Mouse (Mus musculus): Measurements from ENCODE around the gene Odf3l2. TPM values are rescaled to one million over a fixed set of nuclear protein-coding genes. Genes with fewer than 3 reads are reported as not detected.

Odf3l2 gene
- polyA plus RNA-seq, 1 experiment from 2014 or later = not detected

DNA sequence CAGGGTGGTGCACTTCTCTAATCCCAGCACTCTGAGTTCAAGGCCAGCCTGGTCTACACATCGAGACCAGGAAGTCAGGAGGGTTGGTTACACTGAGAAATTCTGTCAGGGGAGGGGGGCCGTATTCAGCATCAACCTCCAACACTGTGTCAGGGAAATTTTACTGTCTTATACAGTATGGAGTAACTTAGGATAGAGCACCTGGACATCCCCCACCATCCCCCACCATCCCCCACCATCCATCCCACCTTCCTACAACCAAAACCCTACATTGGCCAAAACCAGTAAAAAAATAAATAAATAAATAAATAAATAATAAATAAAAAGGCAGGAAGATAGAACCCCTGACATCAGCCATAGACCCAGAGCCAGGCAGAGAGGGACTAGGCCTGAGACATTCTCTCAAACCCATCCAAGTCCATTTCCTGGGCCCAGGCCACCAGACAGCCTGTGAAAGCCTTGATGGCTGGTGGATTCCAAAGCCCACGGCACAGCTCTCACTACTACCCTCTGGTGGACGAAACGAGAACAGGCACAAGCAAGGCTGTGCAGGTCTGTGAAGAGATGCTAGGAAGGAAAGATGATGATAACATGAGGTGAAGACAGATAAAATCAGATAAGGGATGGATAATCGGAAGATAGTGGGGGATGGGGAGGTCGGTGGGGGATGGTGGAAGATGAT, 3.7 kb upstream of the Odf3l2 start:
- ATAC-seq (ENCODE audit: low read depth) = peak; percentile 67; the same call in 1 of the 2 replicates

DNA sequence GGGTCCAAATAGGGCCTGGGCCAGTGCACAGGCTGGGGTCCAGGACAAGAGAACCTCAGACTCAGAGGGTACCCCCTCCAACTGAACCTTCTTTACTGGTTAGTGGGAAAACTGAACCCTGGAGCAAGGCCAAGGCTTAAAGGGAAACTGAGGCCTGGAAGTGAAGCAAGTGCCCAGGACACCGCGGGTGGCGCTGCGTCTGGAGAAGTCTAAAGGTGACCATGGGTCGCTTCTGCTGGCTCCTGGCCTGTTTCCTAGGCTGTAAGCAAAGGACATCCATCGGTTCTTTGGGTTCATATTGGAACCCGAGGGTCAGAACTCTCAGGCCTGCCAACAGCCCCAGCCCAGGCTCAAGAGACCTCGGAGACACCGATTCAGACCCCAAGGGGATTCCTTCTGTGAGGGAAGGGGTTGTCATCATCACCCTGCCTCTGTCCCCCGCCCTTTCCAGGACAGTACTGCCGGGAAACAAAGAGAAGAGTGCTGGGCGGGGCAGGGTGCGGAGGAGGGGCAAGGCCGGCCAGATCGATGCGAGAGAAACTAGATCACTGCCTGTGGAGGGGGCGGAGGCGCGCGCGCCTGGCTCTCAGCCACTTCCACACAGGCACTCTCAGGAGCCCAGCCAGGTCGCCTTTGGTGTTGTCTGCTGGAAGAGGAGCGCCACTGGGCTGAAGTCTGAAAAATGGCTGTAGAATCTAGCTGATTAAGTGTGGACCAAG, 6.9 kb downstream of the Odf3l2 start:
- Histone ChIP-seq H3K4me1 (ENCODE audit: control insufficient read depth, insufficient read depth, low read length) (peaks cover 16% of the 10 kb centered on the region; the same call in 1 of the 2 replicates), H3K27ac (replicated peaks; ENCODE audit: low read depth, low read length) (peak overlapping the region; percentile 80), H3K4me2 (ENCODE audit: low read depth, low read length) (peak overlapping the region; percentile 91), H3K27me3 (replicated peaks; ENCODE audit: control insufficient read depth, insufficient read depth, low read length) (no peaks in the 10 kb centered on the region), H3K36me3 (ENCODE audit: control insufficient read depth, insufficient read depth, low read length) (no peaks in the 10 kb centered on the region), H3K4me3 (ENCODE audit: low read depth, low read length) (peak overlapping the region; percentile 73), H3K9me3 (ENCODE audit: control insufficient read depth, low read length) (no peaks in the 10 kb centered on the region), H3K9ac (ENCODE audit: low read depth, low read length) (peak overlapping the region; percentile 84)
- 7% methylated on average over 21 of the region's 23 CpGs for WGBS
- DNase-seq (ENCODE audit: low spot score) (peak; percentile 76), ATAC-seq (ENCODE audit: low read depth) (peak; percentile 70; the same call in 1 of the 2 replicates)

More for the DNA sequence above, 3.7 kb upstream of the Odf3l2 start:
- Histone ChIP-seq H3K9me3 (ENCODE audit: control insufficient read depth, low read length) (no peaks in the 10 kb centered on the region), H3K27ac (replicated peaks; ENCODE audit: low read depth, low read length) (no peak overlapping the region), H3K36me3 (ENCODE audit: control insufficient read depth, insufficient read depth, low read length) (no peaks in the 10 kb centered on the region), H3K4me3 (ENCODE audit: low read depth, low read length) (no peak overlapping the region), H3K9ac (ENCODE audit: low read depth, low read length) (no peak overlapping the region), H3K27me3 (replicated peaks; ENCODE audit: control insufficient read depth, insufficient read depth, low read length) (no peaks in the 10 kb centered on the region), H3K4me1 (ENCODE audit: control insufficient read depth, insufficient read depth, low read length) (no peaks in the 10 kb centered on the region), H3K4me2 (ENCODE audit: low read depth, low read length) (no peak overlapping the region)
- 29% methylated on average over 7 of the region's 7 CpGs for WGBS
- peak; percentile 65 for DNase-seq (ENCODE audit: low spot score)

DNA sequence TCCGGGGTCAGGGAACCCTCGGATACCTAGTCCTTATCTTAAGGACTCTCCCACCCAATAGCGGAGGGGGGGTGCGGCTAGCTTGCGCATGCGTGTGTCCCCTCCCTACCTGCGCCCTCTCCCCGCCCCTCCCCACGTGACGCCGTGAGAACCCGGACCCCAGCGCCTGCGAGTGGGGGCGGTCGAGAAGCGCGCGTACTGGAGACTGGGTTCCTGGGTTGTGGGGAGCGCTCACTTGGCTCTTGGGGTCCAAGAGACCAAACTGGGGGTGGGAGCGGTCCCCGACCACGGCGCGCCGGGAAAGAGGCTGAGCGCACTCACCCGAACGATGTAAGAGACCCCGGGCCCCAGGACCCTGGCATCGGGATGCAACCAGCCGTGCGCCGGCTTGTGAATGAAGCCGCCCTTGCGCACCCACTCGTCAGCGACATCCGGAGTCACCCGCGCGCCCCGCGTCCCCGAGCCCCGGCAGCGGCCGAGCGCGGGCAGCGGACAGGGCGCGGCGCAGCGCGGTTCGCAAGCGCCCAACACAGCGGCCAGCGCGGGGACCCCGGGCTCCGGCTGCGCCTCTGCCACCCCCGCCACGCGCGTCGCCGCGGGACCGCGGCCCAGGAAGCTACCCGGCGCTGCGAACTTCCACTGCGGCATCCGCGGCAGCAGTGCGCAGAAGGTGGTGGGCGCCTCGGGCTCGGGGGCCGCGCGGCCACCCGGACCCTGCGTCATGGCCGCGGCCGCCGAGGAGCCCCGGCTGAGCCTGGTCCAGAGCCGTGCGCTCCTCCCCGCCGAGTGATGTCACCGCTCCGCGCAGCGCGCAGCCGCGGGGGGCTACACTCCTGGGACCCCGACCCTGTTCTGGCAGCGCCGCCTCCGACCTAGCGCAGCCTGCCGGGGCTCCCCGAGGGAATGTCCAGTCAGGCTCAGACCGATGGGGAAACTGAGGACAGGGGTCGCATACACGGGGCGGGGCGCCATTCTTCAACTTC, 8.1 kb downstream of the Odf3l2 start, which contains the start of gene Shc2:
TSS of gene Shc2 (minus strand) at position 791 of the 983 bp plus-strand sequence.
- peak within 1 kb of the TSS; percentile 91 for H3K4me2 ChIP-seq (ENCODE audit: low read depth, low read length)
- H3K4me1 ChIP-seq (ENCODE audit: control insufficient read depth, insufficient read depth, low read length) = peaks cover 16% of the 10 kb centered on the region; the same call in 1 of the 2 replicates
- H3K9me3 ChIP-seq (ENCODE audit: control insufficient read depth, low read length) = no peaks in the 10 kb centered on the region
- no peaks in the 10 kb centered on the region for H3K27me3 ChIP-seq (replicated peaks; ENCODE audit: control insufficient read depth, insufficient read depth, low read length)
- H3K27ac ChIP-seq (replicated peaks; ENCODE audit: low read depth, low read length) = peak within 1 kb of the TSS; percentile 80
- WGBS = 0% methylated on average over 28 of the region's 116 CpGs
- DNase-seq (ENCODE audit: low spot score) = peak; percentile 84
- peak within 1 kb of the TSS; percentile 73 for H3K4me3 ChIP-seq (ENCODE audit: low read depth, low read length)
- peak; percentile 86 for ATAC-seq (ENCODE audit: low read depth)
- H3K9ac ChIP-seq (ENCODE audit: low read depth, low read length) = peak within 1 kb of the TSS; percentile 84
- H3K36me3 ChIP-seq (ENCODE audit: control insufficient read depth, insufficient read depth, low read length) = no peaks in the 10 kb centered on the region

DNA sequence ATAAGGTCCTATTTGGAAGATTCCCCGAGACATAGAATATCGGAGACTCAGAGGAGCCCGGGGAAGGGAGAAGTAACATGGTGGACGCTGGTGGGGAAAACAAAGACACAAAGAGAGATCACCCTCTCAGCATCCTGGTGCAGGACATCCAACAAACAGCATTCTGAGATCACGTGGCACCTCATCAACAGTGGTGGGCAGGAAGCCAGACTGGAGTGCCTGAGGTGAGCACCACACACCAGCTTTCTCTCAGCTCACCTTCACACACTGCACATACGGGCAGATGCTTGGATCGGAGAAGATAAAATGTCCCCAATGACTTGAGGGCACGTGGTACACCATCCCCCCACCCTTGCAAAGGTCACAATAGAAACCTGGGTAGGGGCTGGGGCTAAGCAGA, 9.3 kb downstream of the Odf3l2 start:
- 81% methylated on average over 8 of the region's 8 CpGs for WGBS
- H3K27me3 ChIP-seq (replicated peaks; ENCODE audit: control insufficient read depth, insufficient read depth, low read length) = no peaks in the 10 kb centered on the region
- no peak overlapping the region for H3K27ac ChIP-seq (replicated peaks; ENCODE audit: low read depth, low read length)
- ATAC-seq (ENCODE audit: low read depth) (no peak), DNase-seq (ENCODE audit: low spot score) (no peak)
- no peaks in the 10 kb centered on the region for H3K9me3 ChIP-seq (ENCODE audit: control insufficient read depth, low read length)
- peak overlapping the region; percentile 91 for H3K4me2 ChIP-seq (ENCODE audit: low read depth, low read length)
- H3K4me3 ChIP-seq (ENCODE audit: low read depth, low read length) = 0 out of 2 replicates have a peak overlapping the region, but pooled peaks have one; percentile 73
- H3K36me3 ChIP-seq (ENCODE audit: control insufficient read depth, insufficient read depth, low read length) = no peaks in the 10 kb centered on the region
- H3K9ac ChIP-seq (ENCODE audit: low read depth, low read length) = 0 out of 2 replicates have a peak overlapping the region, but pooled peaks have one; percentile 84
- peaks cover 16% of the 10 kb centered on the region; the same call in 1 of the 2 replicates for H3K4me1 ChIP-seq (ENCODE audit: control insufficient read depth, insufficient read depth, low read length)

DNA sequence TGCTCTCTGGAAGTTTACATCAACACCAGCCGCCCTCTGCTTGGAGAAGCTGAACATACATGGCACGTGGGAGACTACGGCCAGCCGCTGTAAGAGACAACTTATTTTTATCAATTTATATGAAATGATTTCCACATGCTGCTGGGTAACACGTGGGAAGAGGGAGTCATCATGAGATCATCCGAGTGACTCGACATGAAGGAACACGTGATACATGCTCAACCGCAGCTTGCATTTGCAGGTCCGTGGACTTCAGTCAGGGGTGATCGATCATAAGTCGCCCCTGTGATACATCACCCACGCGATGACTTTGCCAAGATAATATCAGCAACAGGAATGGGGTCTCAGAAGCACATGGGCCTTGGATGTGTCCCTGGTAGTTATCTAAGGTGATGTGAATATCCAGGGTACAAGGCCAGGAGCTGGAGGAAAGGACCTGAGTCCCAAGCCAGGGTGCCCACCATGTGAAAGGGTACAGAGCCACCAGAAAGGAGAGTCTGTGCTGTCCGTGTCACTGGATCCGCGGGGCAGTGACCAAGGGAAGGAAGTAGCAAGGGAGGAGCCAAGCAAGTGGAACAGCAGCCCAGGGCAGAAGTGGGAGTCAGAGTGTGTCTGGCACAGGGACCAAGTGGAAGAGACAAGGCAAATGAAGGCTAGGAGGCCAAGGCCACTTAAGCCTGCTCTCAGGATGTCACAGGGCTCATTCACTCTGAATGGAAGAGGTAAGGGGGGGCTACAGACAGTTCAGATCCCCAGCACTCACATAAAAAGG, 12.3 kb downstream of the Odf3l2 start:
- no peaks in the 10 kb centered on the region for H3K36me3 ChIP-seq (ENCODE audit: control insufficient read depth, insufficient read depth, low read length)
- no peaks in the 10 kb centered on the region for H3K27me3 ChIP-seq (replicated peaks; ENCODE audit: control insufficient read depth, insufficient read depth, low read length)
- H3K4me3 ChIP-seq (ENCODE audit: low read depth, low read length) = no peak overlapping the region
- 75% methylated on average over 17 of the region's 17 CpGs for WGBS
- no peak overlapping the region for H3K9ac ChIP-seq (ENCODE audit: low read depth, low read length)
- H3K4me2 ChIP-seq (ENCODE audit: low read depth, low read length) = no peak overlapping the region
- ATAC-seq (ENCODE audit: low read depth) (no peak), DNase-seq (ENCODE audit: low spot score) (no peak)
- H3K27ac ChIP-seq (replicated peaks; ENCODE audit: low read depth, low read length) = no peak overlapping the region
- H3K9me3 ChIP-seq (ENCODE audit: control insufficient read depth, low read length) = no peaks in the 10 kb centered on the region
- H3K4me1 ChIP-seq (ENCODE audit: control insufficient read depth, insufficient read depth, low read length) = peaks cover 4% of the 10 kb centered on the region; the same call in 1 of the 2 replicates

DNA sequence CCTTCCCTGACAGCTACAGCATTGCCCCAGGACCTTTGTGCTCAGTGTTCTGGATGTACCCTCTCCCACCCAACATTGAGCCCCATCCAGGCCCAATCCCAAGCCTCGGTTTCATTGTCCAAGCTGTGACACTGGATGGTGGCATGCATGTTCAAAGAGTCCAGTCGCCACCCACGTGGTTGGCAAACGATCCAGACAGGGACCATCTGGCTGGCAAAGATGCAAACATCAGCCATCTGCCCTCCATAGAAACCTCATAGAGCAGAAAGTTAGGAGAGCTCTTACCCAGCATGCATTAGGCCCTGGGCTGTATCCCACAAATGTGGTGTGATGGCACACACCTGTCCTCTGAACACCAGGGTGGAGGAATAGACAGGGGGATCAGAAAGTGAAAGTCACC, 14.1 kb downstream of the Odf3l2 start:
- H3K4me2 ChIP-seq (ENCODE audit: low read depth, low read length) = no peak overlapping the region
- H3K27me3 ChIP-seq (replicated peaks; ENCODE audit: control insufficient read depth, insufficient read depth, low read length) = no peaks in the 10 kb centered on the region
- H3K4me1 ChIP-seq (ENCODE audit: control insufficient read depth, insufficient read depth, low read length) = no peaks in the 10 kb centered on the region
- 85% methylated on average over 4 of the region's 4 CpGs for WGBS
- DNase-seq (ENCODE audit: low spot score) = no peak
- no peak overlapping the region for H3K4me3 ChIP-seq (ENCODE audit: low read depth, low read length)
- ATAC-seq (ENCODE audit: low read depth) = no peak
- H3K9me3 ChIP-seq (ENCODE audit: control insufficient read depth, low read length) = no peaks in the 10 kb centered on the region
- no peak overlapping the region for H3K27ac ChIP-seq (replicated peaks; ENCODE audit: low read depth, low read length)
- H3K36me3 ChIP-seq (ENCODE audit: control insufficient read depth, insufficient read depth, low read length) = no peaks in the 10 kb centered on the region
- no peak overlapping the region for H3K9ac ChIP-seq (ENCODE audit: low read depth, low read length)

DNA sequence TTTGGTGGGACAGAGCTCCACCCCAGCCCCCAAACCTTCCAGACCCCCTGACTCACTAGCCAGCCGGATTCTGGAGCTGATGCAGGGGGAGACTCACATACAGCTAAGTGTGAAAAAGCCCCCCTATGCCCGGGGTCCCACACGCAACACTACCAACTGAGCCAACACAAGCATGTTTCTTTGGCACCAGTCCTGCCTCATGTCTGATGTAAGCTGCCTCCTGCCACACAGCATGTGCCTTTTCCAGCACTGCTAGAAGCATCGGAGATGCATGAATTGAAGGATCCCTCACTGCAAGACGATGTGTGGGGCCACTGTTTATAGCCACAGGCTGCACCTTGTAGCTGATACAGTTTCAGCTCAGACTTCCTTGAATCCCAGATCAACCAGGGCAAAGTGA, 17.2 kb downstream of the Odf3l2 start:
- Histone ChIP-seq H3K4me2 (ENCODE audit: low read depth, low read length) (no peak overlapping the region), H3K27me3 (replicated peaks; ENCODE audit: control insufficient read depth, insufficient read depth, low read length) (no peaks in the 10 kb centered on the region), H3K4me1 (ENCODE audit: control insufficient read depth, insufficient read depth, low read length) (no peaks in the 10 kb centered on the region), H3K9ac (ENCODE audit: low read depth, low read length) (no peak overlapping the region), H3K9me3 (ENCODE audit: control insufficient read depth, low read length) (no peaks in the 10 kb centered on the region), H3K4me3 (ENCODE audit: low read depth, low read length) (no peak overlapping the region), H3K27ac (replicated peaks; ENCODE audit: low read depth, low read length) (no peak overlapping the region), H3K36me3 (ENCODE audit: control insufficient read depth, insufficient read depth, low read length) (no peaks in the 10 kb centered on the region)
- ATAC-seq (ENCODE audit: low read depth) (no peak), DNase-seq (ENCODE audit: low spot score) (no peak)
- 76% methylated on average over 5 of the region's 5 CpGs for WGBS
